Mouse (Mus musculus) liver, embryonic 14.5 days (tissue): ENCODE measurements around the gene Phyh. TPM values are rescaled to one million over a fixed set of nuclear protein-coding genes. Genes with fewer than 3 reads are reported as not detected.

Experiments
- ATAC-seq: fragments of 200-750 bp; cut with Nextera tagmentation; 2 replicates; pipeline ENCODE4 v1.8.0; 2017; ENCODE audit warnings: moderate number of reproducible peaks, mild to moderate bottlenecking, moderate library complexity; ENCODE audit not compliant: insufficient read depth
- DNase-seq, 3 experiments: peaks; one replicate each; pipeline ENCODE4 v3.0.0-alpha.2; 2012 to 2013; ENCODE audit warnings: low read depth in 3 of 3, low spot score in 3 of 3
- H3K27ac ChIP-seq: fragments of 300-500 bp; sonication (generic); 2 replicates; pipeline ENCODE4 v1.5.1; 2014; ENCODE audit warnings: moderate library complexity, mild to moderate bottlenecking, control low read depth, inconsistent platforms
- H3K27me3 ChIP-seq: fragments of 300-500 bp; sonication (generic); 2 replicates; pipeline ENCODE4 v1.6.1; 2014; ENCODE audit warnings: mild to moderate bottlenecking, low read length, moderate library complexity; ENCODE audit not compliant: control insufficient read depth, insufficient read depth
- H3K36me3 ChIP-seq: fragments of 300-500 bp; sonication (generic); replicated peaks from 2 replicates; pipeline ENCODE4 v1.6.1; 2014; ENCODE audit warnings: low read depth; ENCODE audit not compliant: control insufficient read depth, insufficient read depth
- H3K4me1 ChIP-seq, 2 experiments: fragments of 200-500 bp in 1 of 2; fragments of 300-500 bp in 1 of 2; sonication (generic) in 1 of 2; replicated peaks; 2 replicates each; pipeline ENCODE4 v1.6.1; 2012 to 2014; ENCODE audit warnings: antibody characterized with exemption in 1 of 2, inconsistent platforms in 1 of 2, low read length in 1 of 2; ENCODE audit not compliant: control insufficient read depth in 2 of 2, insufficient read depth in 2 of 2
- H3K4me2 ChIP-seq: fragments of 300-500 bp; sonication (generic); 2 replicates; pipeline ENCODE4 v1.6.1; 2014; ENCODE audit warnings: low read depth, mild to moderate bottlenecking, control low read depth, moderate library complexity
- H3K4me3 ChIP-seq, 2 experiments: fragments of 200-500 bp in 1 of 2; fragments of 300-500 bp in 1 of 2; sonication (generic) in 1 of 2; 2 replicates each; pipeline ENCODE4 v1.5.1; 2012 to 2014; ENCODE audit warnings: low read depth in 2 of 2, low read length in 2 of 2, mild to moderate bottlenecking in 2 of 2, control low read depth in 1 of 2, inconsistent platforms in 1 of 2, moderate library complexity in 1 of 2; ENCODE audit not compliant: insufficient read depth in 1 of 2
- H3K9ac ChIP-seq: fragments of 300-500 bp; sonication (generic); replicated peaks from 2 replicates; pipeline ENCODE4 v1.6.1; 2014; ENCODE audit warnings: mild to moderate bottlenecking, control low read depth, moderate library complexity
- H3K9me3 ChIP-seq: fragments of 300-500 bp; sonication (generic); 2 replicates; pipeline ENCODE4 v1.6.1; 2016; ENCODE audit warnings: low read length, mixed read lengths; ENCODE audit not compliant: control insufficient read depth
- CTCF ChIP-seq: IDR thresholded peaks from 2 replicates; pipeline ENCODE4 v1.5.1; 2016; ENCODE audit warnings: antibody characterized with exemption, low read depth, control low read depth
- EP300 ChIP-seq: IDR thresholded peaks from 2 replicates; pipeline ENCODE4 v1.6.1; 2016; ENCODE audit warnings: antibody characterized with exemption, low read depth
- WGBS: fragments of 180-500 bp; shearing (Covaris S2); extraction: QIAGEN DNeasy Blood & Tissue Kit; methylation state at CpG from one replicate; pipeline ENCODE4 v1.1.7; 2014; ENCODE audit not compliant: insufficient replicate concordance; 5-methylcytosine and 5-hydroxymethylcytosine counted together
- polyA plus RNA-seq, 2 experiments: library from polyadenylated mRNA; depleted of rRNA in 1 of 2; stranded (reverse) in 1 of 2; unstranded in 1 of 2; fragments of >200 nt; fragmentation: Nextera tagmentation in 1 of 2; extraction: Ambion mirVana in 1 of 2; gene quantifications; 2 replicates each; pipeline versions ENCODE4 v1.2.1 to v1.2.3; 2012 to 2014

Gene Phyh
- polyA plus RNA-seq (2012; rRNA removed) (27.3 and 38.8 TPM in 2 replicates), polyA plus RNA-seq (2014; fragmentation: Nextera tagmentation; extraction: Ambion mirVana) (63.8 and 67.8 TPM in 2 replicates)

GRCm38 (mm10) chr2:4918860-4919739, at the start of gene Phyh:
TSS of gene Phyh (plus strand) at chr2:4919019.
- peak within 1 kb of the TSS; percentile 65 to 75 for H3K4me3 ChIP-seq
- H3K27ac ChIP-seq, result no peak within 1 kb of the TSS; the same call in 1 of the 2 replicates
- H3K36me3 ChIP-seq, result no peaks in the 10 kb centered on the region
- 7% methylated on average over 35 of the region's 35 CpGs for WGBS
- H3K4me2 ChIP-seq, result peak within 1 kb of the TSS; percentile 94
- peak within 1 kb of the TSS; percentile 70 for H3K9ac ChIP-seq
- peaks cover 0 to 10% of the 10 kb centered on the region in 2 experiments; a peak in 2 of 4 replicates for H3K4me1 ChIP-seq
- peak; percentile 64 to 70 (median 67) for DNase-seq
- no peaks in the 10 kb centered on the region for H3K9me3 ChIP-seq
- H3K27me3 ChIP-seq, result no peaks in the 10 kb centered on the region
- peak; percentile 85 for ATAC-seq
- TF ChIP-seq CTCF (peak; percentile 65), EP300 (no peak)

GRCm38 (mm10) chr2:4872740-4873139, 46.1 kb upstream of the Phyh start:
- 33% methylated on average over 9 of the region's 9 CpGs for WGBS
- no peak for DNase-seq

GRCm38 (mm10) chr2:4873331-4873730, 45.5 kb upstream of the Phyh start:
- Histone ChIP-seq H3K4me2 (no peak overlapping the region), H3K9me3 (no peaks in the 10 kb centered on the region), H3K4me3 (no peak overlapping the region), H3K27me3 (no peaks in the 10 kb centered on the region), H3K9ac (no peak overlapping the region), H3K27ac (no peak overlapping the region), H3K36me3 (no peaks in the 10 kb centered on the region), H3K4me1 (no peaks in the 10 kb centered on the region)
- no peak for ATAC-seq
- DNase-seq, result no peak
- 55% methylated on average over 6 of the region's 6 CpGs for WGBS
- TF ChIP-seq EP300 (no peak), CTCF (no peak)

More at GRCm38 (mm10) chr2:4872740-4873139, 46.1 kb upstream of the Phyh start:
- Histone ChIP-seq H3K9ac (no peak overlapping the region), H3K4me2 (no peak overlapping the region), H3K36me3 (no peaks in the 10 kb centered on the region), H3K27me3 (no peaks in the 10 kb centered on the region), H3K27ac (no peak overlapping the region), H3K9me3 (no peaks in the 10 kb centered on the region), H3K4me3 (no peak overlapping the region), H3K4me1 (no peaks in the 10 kb centered on the region)
- no peak for ATAC-seq
- peak; percentile 20; the same call in 1 of the 2 replicates for TF ChIP-seq CTCF
- no peak for TF ChIP-seq EP300

GRCm38 (mm10) chr2:4875090-4875489, 43.7 kb upstream of the Phyh start:
- no peaks in the 10 kb centered on the region for H3K36me3 ChIP-seq
- H3K4me2 ChIP-seq, result no peak overlapping the region
- H3K4me3 ChIP-seq, result no peak overlapping the region
- no peak overlapping the region for H3K9ac ChIP-seq
- 32% methylated on average over 1 of the region's 1 CpGs for WGBS
- H3K9me3 ChIP-seq, result no peaks in the 10 kb centered on the region
- no peak for ATAC-seq
- no peak for DNase-seq
- H3K4me1 ChIP-seq, result no peaks in the 10 kb centered on the region
- H3K27ac ChIP-seq, result no peak overlapping the region
- TF ChIP-seq CTCF (no peak), EP300 (no peak)
- H3K27me3 ChIP-seq, result no peaks in the 10 kb centered on the region; the same call in 1 of the 2 replicates

GRCm38 (mm10) chr2:4876131-4876530, 42.7 kb upstream of the Phyh start:
- no peak for DNase-seq
- Histone ChIP-seq H3K27me3 (peaks cover 5% of the 10 kb centered on the region), H3K4me2 (no peak overlapping the region), H3K4me1 (peaks cover 0 to 8% of the 10 kb centered on the region in 2 experiments; a peak in 1 of 4 replicates), H3K9me3 (no peaks in the 10 kb centered on the region), H3K4me3 (no peak overlapping the region), H3K9ac (no peak overlapping the region), H3K27ac (no peak overlapping the region), H3K36me3 (no peaks in the 10 kb centered on the region)
- TF ChIP-seq EP300, result no peak
- no peak for TF ChIP-seq CTCF
- ATAC-seq, result no peak
- 48% methylated on average over 3 of the region's 3 CpGs for WGBS
